Mouse (Mus musculus) olfactory bulb, adult 2 months (tissue): ENCODE results near the gene Syngr2.

Source experiments
- CTCF ChIP-seq: fragments of 200-500 bp; IDR thresholded peaks from 2 replicates; pipeline ENCODE4 v1.5.1; 2012; ENCODE audit warnings: low read depth, mild to moderate bottlenecking, low read length, moderate library complexity; ENCODE audit not compliant: insufficient read depth
- POLR2A ChIP-seq: fragments of 200-500 bp; IDR thresholded peaks from 2 replicates; pipeline ENCODE4 v1.6.1; 2012; ENCODE audit warnings: mild to moderate bottlenecking, low read depth, low read length, moderate library complexity; ENCODE audit not compliant: insufficient read depth

DNA sequence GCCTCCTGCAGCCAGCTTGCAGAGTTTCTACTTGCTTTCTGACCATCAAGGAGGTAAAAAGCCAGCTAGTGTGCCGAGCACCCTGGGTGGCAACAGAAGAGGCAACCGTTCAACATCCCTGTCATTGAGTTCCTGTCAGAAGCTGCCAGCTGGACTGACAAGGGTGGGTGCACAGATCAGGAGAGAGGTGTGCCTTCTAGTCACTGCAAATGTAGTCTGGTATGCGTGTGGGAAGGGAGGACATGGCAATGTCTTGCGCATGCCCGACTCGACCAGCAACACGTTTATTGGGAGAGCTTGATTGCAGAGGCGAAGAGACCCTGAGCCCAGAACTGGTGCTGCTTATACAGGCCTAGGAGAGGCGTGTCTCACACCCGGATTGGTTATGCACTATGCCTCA lies 48.0 kb downstream of the Syngr2 start:
- TF ChIP-seq CTCF: no peak
- TF ChIP-seq POLR2A: no peak
